Mouse (Mus musculus) liver, embryonic 16.5 days (tissue): Measurements from ENCODE around the gene Mpz. TPM values are rescaled to one million over a fixed set of nuclear protein-coding genes. Genes with fewer than 3 reads are reported as not detected.
A peak's percentile ranks its signal among the peaks of the same experiment; 100 is the strongest.

ENCODE experiments used
- ATAC-seq: fragments of 200-750 bp; cut with Nextera tagmentation; 2 replicates; pipeline ENCODE4 v1.8.0; 2017; ENCODE audit warnings: low read depth, mild to moderate bottlenecking, moderate number of reproducible peaks, moderate library complexity
- H3K27ac ChIP-seq: fragments of 300-500 bp; sonication (generic); 2 replicates; pipeline ENCODE4 v1.5.1; 2014; ENCODE audit warnings: mild to moderate bottlenecking, low read length
- H3K27me3 ChIP-seq: fragments of 300-500 bp; sonication (generic); 2 replicates; pipeline ENCODE4 v1.6.1; 2014; ENCODE audit warnings: low read depth, low read length, mixed read lengths; ENCODE audit not compliant: control insufficient read depth, insufficient read depth
- H3K36me3 ChIP-seq: fragments of 300-500 bp; sonication (generic); 2 replicates; pipeline ENCODE4 v1.6.1; 2014; ENCODE audit warnings: mild to moderate bottlenecking; ENCODE audit not compliant: control insufficient read depth, insufficient read depth
- H3K4me1 ChIP-seq: fragments of 300-500 bp; sonication (generic); 2 replicates; pipeline ENCODE4 v1.6.1; 2014; ENCODE audit warnings: low read depth, low read length, mixed read lengths; ENCODE audit not compliant: control insufficient read depth
- H3K4me2 ChIP-seq: fragments of 300-500 bp; sonication (generic); 2 replicates; pipeline ENCODE4 v1.6.1; 2014; ENCODE audit warnings: low read depth, low read length, mixed read lengths
- H3K4me3 ChIP-seq: fragments of 300-500 bp; sonication (generic); 2 replicates; pipeline ENCODE4 v1.5.1; 2014; ENCODE audit warnings: low read depth, mild to moderate bottlenecking, low read length
- H3K9ac ChIP-seq: fragments of 300-500 bp; sonication (generic); 2 replicates; pipeline ENCODE4 v1.6.1; 2014; ENCODE audit warnings: low read depth, low read length
- H3K9me3 ChIP-seq: fragments of 300-500 bp; sonication (generic); replicated peaks from 2 replicates; pipeline ENCODE4 v1.6.1; 2016; ENCODE audit warnings: low read length; ENCODE audit not compliant: control insufficient read depth
- WGBS: fragments of 180-500 bp; shearing (Covaris S2); extraction: QIAGEN DNeasy Blood & Tissue Kit; methylation state at CpG from one replicate; pipeline ENCODE4 v1.1.7; 2014; ENCODE audit not compliant: insufficient replicate concordance; 5-methylcytosine and 5-hydroxymethylcytosine counted together
- polyA plus RNA-seq: library from polyadenylated mRNA; unstranded; fragments of >200 nt; fragmentation: Nextera tagmentation; extraction: Ambion mirVana; gene quantifications from 2 replicates; pipeline ENCODE4 v1.2.1, GENCODE M21; 2015

The Mpz gene
- polyA plus RNA-seq, 1 experiment from 2014 or later, result 0.04 TPM

DNA sequence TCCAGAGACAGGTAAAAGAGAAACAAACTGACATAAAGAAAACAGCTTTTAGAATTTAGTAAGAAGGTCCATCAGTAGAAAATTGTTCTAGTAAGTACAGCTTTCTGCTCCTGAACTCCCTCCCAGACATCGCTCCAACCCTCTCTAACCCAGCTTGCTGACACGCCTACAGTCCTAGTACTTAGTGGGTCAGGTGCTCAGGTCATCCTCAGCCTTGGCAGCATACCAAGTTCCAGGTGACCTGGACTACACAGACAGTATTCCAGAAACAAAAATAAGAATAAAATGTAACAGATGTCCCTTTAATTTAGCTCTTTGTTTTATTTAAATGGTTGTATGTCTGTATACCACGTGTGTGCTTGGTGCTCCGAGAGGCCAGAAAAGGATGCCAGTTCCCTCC, 1.5 kb downstream of the Mpz start:
- Histone ChIP-seq H3K36me3 (no peaks in the 10 kb centered on the region), H3K4me1 (peaks cover 23% of the 10 kb centered on the region), H3K9ac (no peak overlapping the region), H3K4me3 (no peak overlapping the region), H3K9me3 (no peaks in the 10 kb centered on the region), H3K27me3 (no peaks in the 10 kb centered on the region), H3K27ac (no peak overlapping the region), H3K4me2 (no peak overlapping the region)
- ATAC-seq, result no peak
- 78% methylated on average over 4 of the region's 4 CpGs for WGBS

DNA sequence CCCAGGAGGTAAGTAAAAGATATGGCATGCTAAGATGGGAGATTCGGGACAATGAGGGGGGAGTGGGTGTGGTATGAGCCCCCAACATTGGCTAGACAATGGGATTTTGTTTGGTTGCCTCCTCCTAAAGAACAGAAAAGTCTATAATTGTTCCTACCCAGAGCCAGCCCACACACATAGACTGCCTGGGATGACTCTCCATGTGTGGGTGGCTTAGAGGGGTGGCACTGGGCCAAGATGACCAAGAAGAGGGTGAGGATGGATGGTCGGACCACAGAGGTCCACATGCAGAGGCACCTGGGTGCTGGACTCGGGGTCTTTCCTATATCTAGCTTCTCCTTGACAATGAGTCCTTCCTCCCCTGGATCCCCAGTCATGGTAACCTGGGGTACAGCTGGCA, 6.1 kb downstream of the Mpz start:
- no peak for ATAC-seq
- Histone ChIP-seq H3K27me3 (peaks cover 16% of the 10 kb centered on the region), H3K4me2 (no peak overlapping the region), H3K9ac (no peak overlapping the region), H3K4me3 (no peak overlapping the region), H3K4me1 (peaks cover 7% of the 10 kb centered on the region), H3K9me3 (no peaks in the 10 kb centered on the region), H3K36me3 (no peaks in the 10 kb centered on the region), H3K27ac (no peak overlapping the region)
- WGBS, result 43% methylated on average over 3 of the region's 3 CpGs

DNA sequence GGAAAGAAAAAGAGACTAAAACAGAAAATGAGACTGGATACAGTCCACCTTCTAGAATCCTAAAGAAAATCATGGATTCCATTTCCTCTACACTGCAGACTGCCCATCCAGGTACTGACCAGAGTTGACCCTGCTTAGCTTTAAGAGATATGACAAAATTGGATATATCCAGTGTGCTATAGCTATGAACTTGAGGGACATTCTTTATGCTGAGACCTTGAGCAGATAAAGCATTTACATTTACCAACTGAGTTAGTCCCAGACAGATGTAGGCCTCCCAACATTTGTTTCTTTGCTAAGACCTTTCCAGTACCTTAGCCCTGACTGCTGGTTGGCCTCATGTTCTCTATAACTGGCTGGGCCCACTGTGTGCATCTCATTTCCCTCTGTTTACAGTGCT, 7.5 kb downstream of the Mpz start:
- Histone ChIP-seq H3K4me3 (no peak overlapping the region), H3K4me2 (no peak overlapping the region), H3K27ac (no peak overlapping the region), H3K27me3 (peaks cover 16% of the 10 kb centered on the region), H3K4me1 (peaks cover 7% of the 10 kb centered on the region), H3K9ac (no peak overlapping the region), H3K36me3 (no peaks in the 10 kb centered on the region), H3K9me3 (no peaks in the 10 kb centered on the region)
- no peak for ATAC-seq

DNA sequence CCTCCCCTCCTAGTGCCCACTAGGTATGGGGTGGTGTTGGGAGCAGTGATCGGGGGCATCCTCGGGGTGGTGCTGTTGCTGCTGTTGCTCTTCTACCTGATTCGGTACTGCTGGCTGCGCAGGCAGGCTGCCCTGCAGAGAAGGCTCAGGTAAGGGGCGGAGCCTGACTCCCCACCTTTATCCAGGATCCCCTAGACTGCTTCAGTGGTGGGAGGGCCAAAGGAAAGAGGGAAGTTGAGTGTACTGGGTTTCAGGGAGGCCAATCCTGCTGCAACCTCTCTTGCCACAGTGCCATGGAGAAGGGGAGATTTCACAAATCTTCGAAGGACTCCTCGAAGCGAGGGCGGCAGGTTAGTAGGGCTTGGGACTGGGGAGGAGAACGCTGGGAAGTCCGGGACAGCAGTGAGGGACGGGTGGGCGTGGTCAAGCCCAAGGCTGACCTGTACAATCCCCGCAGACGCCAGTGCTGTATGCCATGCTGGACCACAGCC, 9.0 kb downstream of the Mpz start:
- Histone ChIP-seq H3K9ac (no peak overlapping the region), H3K9me3 (no peaks in the 10 kb centered on the region), H3K4me3 (no peak overlapping the region), H3K27me3 (peaks cover 16% of the 10 kb centered on the region), H3K27ac (no peak overlapping the region), H3K4me1 (peaks cover 7% of the 10 kb centered on the region), H3K4me2 (peak overlapping the region; percentile 50), H3K36me3 (no peaks in the 10 kb centered on the region)
- peak; percentile 56 for ATAC-seq
- WGBS, result 6% methylated on average over 15 of the region's 15 CpGs

DNA sequence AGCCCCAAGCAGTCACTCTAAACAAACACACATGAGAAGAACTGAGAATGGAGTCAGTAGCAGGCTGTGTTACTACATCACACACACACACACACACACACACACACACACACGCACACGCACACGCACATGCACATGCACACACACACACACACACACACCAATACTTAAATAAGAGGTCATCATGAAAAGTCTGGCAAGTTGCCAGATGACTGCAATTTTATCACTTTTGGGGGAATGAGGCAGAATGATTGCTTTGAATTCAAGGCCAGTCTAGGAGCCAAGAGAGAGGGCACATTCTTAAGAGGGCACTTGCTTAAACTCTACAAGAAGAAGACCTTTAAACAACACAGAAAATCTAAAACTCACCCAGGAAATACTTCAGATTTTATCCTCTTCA, 12.0 kb downstream of the Mpz start:
- WGBS, result 82% methylated on average over 3 of the region's 3 CpGs
- Histone ChIP-seq H3K4me1 (peaks cover 7% of the 10 kb centered on the region), H3K36me3 (no peaks in the 10 kb centered on the region), H3K9me3 (no peaks in the 10 kb centered on the region), H3K4me2 (no peak overlapping the region), H3K4me3 (no peak overlapping the region), H3K27ac (no peak overlapping the region), H3K9ac (no peak overlapping the region), H3K27me3 (peaks cover 16% of the 10 kb centered on the region)
- ATAC-seq, result no peak

DNA sequence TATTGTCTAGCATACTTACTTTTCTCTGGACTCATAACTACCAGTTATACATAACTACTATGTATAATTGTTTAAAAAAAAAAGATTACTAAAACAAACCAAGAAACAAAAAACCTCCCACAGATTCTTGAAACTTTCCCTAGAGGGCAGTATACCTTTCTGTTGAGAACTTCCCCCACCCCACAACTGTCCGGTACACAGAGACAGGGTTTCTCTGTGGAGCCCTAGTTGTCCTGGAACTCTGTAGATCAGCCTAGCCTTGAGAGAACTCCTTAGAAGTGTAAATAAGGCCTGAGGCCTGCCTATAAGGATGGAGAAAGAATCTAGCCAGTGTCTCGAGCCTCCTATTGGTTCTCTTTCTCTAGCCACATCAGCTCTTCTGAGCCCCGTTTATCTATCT, 13.7 kb downstream of the Mpz start:
- no peak for ATAC-seq
- Histone ChIP-seq H3K4me2 (no peak overlapping the region), H3K27ac (no peak overlapping the region), H3K36me3 (no peaks in the 10 kb centered on the region), H3K9ac (no peak overlapping the region), H3K9me3 (no peaks in the 10 kb centered on the region), H3K27me3 (peaks cover 9% of the 10 kb centered on the region), H3K4me1 (peaks cover 7% of the 10 kb centered on the region), H3K4me3 (no peak overlapping the region)
- 32% methylated on average over 3 of the region's 3 CpGs for WGBS

DNA sequence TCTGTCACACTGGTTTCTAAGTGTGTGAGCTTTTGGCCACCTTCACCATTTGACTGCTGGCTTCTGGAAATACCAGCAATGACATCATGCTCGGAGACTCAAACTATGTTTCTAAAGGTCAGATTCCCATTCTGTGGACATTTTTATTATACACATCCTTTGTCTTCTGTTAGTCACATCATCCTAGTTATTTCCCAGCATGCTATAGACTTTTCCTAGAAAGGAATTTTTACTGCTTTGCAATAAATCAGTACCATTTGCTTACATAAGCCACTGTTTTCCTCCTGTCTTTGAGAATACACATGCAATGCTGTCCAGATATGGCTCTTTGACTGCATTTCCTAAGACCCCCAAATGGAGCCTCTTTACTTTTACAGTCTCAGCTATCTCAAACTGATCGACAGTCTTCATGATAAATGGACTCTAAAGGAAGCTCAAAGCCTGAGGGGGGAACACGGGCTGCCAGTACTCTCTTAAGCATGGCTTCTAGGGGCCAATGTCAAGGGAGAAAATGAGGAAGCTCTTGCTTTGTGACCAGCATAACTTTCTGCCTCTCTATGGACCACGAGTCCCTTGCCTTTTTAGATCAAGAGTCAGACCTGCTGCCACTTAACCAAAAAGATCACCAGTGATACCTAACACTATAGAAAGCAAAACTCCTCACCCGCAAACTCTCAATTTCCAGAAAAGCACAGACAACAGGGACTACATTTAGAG, 15.3 kb downstream of the Mpz start:
- WGBS, result 33% methylated on average over 5 of the region's 5 CpGs
- no peaks in the 10 kb centered on the region for H3K27me3 ChIP-seq
- no peaks in the 10 kb centered on the region for H3K9me3 ChIP-seq
- H3K4me2 ChIP-seq, result no peak overlapping the region
- H3K4me3 ChIP-seq, result no peak overlapping the region
- ATAC-seq, result no peak
- H3K4me1 ChIP-seq, result peaks cover under 1% of the 10 kb centered on the region; the same call in 1 of the 2 replicates
- no peak overlapping the region for H3K9ac ChIP-seq
- H3K27ac ChIP-seq, result no peak overlapping the region
- H3K36me3 ChIP-seq, result no peaks in the 10 kb centered on the region

DNA sequence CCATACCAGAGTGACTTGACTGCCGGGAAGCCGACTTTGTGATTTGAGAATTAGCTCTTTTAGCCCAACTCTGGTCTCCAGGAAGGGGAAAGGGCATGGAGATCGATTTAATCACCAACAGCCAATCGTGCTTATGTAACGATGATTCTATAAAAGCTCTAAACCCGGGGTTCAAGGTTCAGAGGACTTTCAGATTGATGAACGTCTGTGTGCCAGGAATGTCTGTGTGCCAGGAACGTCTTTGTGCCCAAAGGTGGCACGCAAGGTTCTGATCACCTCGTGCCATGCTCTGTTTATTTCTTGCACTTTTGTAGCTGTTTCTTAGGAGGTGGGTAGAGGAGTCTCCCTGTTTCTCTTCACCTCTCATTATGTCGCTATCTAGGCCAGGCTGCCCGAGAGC, 18.4 kb downstream of the Mpz start:
- Histone ChIP-seq H3K27me3 (no peaks in the 10 kb centered on the region), H3K27ac (no peak overlapping the region), H3K4me3 (no peak overlapping the region), H3K9me3 (no peaks in the 10 kb centered on the region), H3K4me2 (no peak overlapping the region), H3K4me1 (no peaks in the 10 kb centered on the region), H3K36me3 (no peaks in the 10 kb centered on the region), H3K9ac (no peak overlapping the region)
- WGBS, result 69% methylated on average over 12 of the region's 12 CpGs
- no peak for ATAC-seq

DNA sequence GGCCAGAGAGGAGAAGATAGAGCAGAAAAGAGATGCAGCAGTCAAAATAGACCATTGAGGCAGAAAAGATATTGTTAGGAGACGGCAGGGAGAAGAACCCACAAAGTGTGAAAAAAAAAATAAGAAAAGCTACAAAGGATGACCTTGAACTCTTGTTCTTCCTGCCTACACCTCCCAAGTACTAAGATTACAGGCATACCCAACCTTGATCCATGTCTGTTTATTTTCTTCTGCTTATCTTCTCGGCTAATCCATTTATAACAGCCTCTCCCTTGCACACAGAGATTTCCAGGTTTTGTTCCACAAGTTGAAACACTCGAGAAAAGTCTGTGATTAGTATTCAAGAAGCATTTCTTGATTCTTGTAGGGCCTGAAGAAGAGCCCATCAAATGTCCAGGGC, 19.4 kb downstream of the Mpz start:
- WGBS, result 39% methylated on average over 3 of the region's 3 CpGs
- H3K4me1 ChIP-seq, result no peaks in the 10 kb centered on the region
- no peaks in the 10 kb centered on the region for H3K36me3 ChIP-seq
- no peak for ATAC-seq
- no peak overlapping the region for H3K9ac ChIP-seq
- no peak overlapping the region for H3K4me2 ChIP-seq
- no peaks in the 10 kb centered on the region for H3K27me3 ChIP-seq
- no peaks in the 10 kb centered on the region for H3K9me3 ChIP-seq
- no peak overlapping the region for H3K27ac ChIP-seq
- no peak overlapping the region for H3K4me3 ChIP-seq
